Mouse (Mus musculus) activated CD4-positive, CD25-positive, alpha-beta regulatory T cell, adult 4 months (primary cell): ENCODE data around the gene Rflnb. TPM values are rescaled to one million over a fixed set of nuclear protein-coding genes. Genes with fewer than 3 reads are reported as not detected.
"Not testable (repeated sequence)": the region's sequence is repeated elsewhere in the genome, so short reads cannot be mapped to it uniquely, and the experiment has no call there.

Experiments
- ATAC-seq: one replicate; pipeline ENCODE4 v1.8.0; 2017
- polyA plus RNA-seq, 2 experiments: library from polyadenylated mRNA; unstranded; fragments of 100-300 nt; shearing (Covaris generic); gene quantifications; one replicate each; pipeline ENCODE4 v1.2.1; 2017

The Rflnb gene
- polyA plus RNA-seq, 2 experiments from 2014 or later = 13.7 to 15.9 TPM

DNA sequence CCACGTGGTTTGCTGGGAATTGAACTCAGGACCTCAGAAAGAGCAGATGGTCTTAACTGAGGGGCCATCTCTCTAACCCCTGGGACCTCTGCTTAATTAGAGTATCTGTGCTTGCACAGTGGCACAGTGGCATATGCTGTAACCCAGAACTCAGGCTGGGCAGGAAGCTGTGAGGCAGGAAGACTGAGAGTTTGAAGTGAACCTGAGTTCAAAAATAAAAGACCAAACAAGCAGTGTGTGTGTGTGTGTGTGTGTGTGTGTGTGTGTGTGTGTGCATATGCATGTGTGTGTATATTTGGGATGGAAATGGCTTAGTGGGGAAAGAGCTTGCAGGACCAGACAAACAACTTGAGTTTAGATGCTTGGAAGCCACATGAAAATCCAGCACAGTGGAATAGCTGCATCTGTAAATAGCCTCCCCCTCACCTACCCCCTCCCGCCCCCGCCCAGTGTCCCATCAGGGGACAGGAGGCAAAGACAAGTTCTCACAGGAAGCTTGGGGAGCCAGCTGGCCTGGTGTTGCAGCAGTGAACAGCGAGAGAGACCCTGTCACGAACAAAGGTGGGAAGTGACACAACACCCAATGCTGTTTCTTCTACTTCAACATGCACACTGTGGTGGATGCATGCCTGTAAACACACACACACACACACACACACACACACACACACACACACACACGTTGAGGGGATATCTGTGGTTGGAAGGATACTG is 10.2 kb upstream of the Rflnb start:
- ATAC-seq = no peak

DNA sequence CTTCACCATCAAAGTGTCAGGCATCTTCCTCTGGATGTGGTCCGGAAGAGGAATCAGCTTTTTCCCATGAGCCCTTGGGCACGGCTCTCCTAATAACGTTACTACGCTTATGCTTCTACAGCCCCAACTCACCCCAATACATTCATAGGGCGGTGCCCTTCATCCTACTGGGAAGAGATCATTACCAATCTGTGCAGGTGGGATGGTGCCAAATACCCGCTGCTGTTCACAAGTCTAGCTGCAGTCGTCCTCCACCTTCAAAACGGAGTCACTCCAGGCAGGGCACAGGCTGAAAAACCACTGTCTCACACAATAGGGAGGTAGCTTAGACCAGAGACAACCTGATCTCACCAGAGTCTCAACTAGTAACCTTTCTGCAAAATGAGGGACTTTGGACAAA is 7.6 kb upstream of the Rflnb start:
- ATAC-seq = no peak

DNA sequence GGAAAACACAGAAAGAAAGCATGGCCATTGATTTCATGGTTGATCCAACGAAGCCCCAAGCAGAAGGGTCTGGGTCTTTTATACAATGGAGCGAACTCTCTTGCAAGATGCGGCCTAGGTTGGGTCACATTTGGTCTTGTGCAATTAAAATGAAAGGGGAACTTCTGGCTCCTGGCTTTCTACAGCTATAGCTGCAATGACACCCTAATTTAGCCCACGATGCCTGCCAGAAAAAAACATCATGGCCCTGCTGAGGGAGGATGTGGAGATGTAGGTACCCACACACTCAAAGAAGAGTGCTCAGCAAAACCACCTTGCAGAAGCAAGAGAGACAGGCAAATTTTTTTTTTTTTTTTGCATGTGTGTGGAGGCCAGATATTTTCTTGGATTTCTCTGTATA is 6.3 kb upstream of the Rflnb start:
- ATAC-seq = no peak

DNA sequence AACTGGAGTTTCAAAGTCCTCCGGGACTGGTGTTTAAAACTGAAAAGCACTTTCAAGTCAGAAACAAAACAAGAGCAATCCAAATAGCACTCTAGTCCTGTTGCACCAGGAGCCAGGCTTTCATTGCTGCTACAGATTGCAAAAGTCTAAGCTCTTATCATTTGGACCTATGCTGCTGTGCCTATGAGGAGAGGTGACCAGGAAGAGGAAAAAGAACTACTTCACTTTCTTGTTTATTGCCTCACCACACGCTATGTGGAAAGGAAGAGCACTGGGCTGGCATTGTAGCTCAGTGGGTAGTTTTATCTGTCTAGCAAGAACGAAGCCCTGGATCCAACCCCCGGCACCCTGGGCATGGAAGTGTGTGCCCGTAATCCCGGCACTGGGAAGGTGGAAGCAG is 5.8 kb upstream of the Rflnb start:
- ATAC-seq = no peak

DNA sequence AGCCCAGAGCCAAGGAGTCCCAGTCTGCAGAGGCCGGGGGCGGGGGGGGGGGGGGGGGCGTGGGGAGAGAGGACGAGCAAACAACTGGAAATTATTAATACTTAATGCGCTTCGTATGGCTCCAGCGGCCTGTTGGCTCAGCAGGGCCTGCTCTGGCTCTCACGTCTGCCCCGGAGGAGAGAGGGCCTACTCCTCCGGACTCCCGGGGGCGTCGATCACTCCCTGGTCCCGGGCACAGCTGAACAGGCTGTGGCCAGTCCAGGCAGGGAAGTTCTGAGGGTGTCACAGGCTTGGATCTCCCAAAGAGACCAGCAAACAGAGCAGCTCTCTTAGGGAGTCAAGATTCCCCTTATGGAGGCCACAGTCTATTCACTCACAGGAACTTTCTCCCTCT is 487 bp upstream of the Rflnb start:
- ATAC-seq = peak; percentile 17

DNA sequence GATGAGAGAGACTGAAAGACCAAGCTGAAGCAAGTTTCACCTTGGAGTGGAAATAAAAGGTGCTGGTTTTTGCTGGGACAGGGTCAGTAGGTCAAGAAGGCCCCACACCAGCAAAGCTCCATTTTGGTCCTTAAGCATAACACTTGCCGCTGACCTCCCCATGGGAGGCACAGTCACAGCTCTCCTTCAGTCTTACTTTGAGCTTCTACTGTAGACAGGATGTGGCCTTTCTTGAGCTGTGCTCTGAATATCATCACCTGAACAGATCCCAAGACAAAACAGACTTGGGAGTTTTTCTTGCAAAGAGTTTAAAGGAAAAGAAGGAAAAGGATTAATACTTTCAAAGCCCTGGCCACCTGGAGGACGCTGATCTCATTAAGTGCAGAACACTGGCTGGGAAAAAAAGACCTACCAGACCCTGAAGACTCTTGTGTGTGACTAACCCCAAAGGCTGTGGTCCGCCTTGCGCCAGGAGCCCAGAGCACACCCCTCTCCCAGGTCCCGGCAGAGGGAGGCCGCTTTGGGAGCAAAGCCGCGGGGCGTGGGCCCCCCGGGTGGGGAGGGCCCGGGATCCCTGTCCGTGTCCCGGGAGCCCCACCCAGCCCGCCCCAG is 949 bp downstream of the Rflnb start:
- ATAC-seq = peak; percentile 74

DNA sequence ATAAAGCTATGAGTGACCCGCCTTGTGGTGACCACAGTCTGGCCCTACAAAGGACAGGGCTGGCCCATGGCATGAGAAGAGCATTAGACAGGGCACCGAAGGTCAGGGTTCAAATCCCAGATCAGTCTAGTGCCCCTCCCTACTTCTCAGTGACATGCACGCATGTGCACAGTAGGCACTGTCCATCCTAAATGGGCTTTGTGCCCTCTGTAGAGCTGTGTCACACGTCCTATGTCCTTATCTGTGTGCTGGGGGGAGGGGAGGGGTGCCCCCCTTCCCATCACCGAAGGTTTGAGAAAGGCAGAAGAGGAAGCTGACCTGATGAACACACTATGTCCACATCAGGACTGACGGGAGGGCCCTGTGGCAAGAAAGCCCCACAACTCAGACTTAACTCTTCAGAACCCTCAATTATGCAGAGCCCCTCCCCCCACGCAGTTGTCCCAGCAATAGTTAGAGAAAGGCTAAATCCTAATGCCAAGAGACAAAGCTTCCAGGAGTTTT is 2.5 kb downstream of the Rflnb start:
- ATAC-seq = no peak

DNA sequence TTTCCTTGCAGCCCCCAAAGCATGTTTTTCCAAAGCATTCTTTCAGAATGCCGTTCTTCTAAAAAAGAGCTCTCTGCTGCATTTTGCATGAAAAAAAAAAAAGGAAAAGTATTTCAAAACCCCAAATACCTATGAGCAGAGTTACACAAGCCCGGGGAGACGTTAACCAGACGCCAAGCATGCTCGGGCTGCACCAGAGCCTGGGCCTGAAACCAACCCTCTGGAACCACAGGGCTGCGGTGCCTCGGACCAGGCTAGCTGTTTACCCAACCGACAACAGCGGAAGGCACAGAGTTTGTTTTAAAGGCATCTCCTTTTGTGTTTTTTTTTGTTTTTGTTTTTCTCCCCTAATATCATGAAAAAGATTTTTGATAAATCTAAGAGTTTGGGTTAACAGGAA is 6.7 kb downstream of the Rflnb start:
- ATAC-seq = no peak

DNA sequence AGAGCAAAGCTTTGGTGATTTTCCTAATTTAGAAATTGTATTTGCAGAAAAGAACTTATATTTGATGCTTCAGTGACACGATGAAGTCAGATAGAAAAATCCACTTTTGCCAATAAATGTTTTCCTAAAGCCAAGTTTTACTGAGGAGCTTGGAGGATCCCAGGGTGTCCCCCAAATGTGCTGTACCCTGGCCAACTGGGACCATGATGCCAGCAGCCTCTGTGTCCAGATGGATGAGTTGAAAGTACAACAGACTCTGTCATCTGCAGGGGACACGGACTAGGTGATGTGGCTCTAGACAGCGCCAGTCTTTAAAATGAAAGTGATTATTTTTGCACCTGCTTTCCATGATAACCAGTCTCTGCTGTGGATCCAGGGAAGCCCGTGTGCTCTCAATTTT is 7.7 kb downstream of the Rflnb start:
- ATAC-seq = no peak

DNA sequence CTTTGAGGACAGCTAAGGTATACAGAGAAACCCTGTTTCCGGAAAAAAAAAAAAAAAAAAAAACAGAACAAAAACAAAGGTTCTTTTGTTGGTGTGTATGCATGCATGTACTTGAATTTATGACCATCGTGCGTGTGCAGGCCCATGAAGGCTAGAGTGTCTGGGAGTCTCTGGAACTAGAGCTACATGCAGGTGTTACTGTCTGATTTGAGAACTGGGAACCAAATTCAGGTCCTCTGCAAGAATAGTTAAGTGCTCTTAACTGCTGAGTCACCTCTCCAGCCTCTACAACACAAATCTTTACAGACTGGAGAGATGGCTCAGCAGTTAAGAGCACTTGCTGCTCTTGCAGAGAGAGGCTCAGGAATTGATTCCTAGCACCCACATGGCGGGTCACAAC is 11.8 kb downstream of the Rflnb start:
- no peak for ATAC-seq

DNA sequence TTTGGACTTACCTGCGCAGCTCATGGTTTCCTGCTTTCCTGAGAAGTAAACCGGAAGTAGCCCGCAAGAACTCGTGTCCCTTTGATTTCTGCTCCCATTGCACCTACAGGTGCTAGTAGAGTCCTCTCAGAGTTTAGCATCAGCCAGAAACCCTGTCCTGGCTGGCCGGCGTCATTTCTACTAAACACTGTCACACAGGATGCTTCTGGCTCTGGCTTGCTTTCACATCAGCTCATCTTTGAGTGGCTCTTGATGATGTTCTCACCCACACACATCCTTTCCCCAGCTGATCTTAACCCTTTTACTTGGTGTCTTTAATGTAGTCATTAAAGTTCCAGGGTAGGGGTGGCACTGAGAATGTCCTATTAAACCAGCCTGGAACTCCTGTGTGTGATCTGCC is 12.3 kb downstream of the Rflnb start:
- ATAC-seq = peak; percentile 94

DNA sequence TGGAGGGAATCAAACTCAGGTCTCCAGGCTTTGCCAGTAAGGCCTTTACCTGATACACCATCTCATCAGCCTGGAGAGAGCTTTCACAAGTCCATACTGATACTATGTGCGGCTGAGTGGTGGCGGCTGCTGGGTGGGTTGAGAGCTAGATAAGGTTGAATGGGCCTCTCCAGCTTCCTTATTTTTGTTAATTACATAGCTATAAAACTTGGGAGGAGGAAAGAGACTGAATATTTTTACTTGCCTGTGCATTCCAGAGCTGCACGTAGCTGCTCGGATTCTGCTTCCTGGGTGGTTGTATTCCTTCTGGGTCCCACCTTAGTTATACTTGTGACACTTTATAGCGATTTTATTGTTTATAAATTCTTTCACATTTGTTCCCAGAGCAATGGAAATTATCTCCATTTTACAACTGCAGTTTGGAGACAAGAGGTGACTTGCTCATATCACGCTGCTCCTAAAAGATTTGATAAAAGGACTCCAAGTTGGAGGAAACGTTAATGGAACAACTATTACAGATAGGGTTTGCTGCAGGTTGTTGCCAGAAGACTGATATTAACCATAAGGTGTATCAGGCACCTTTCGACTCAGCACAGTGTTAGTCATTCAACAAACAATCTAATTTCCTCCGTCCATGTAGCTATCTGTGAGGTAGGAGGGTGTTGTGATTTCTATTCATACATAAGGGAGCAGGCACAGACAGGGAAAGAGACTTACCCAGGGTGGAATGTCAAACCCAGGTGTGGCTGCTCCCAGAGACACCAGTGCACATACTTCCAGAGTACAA is 16.6 kb downstream of the Rflnb start:
- no peak for ATAC-seq

DNA sequence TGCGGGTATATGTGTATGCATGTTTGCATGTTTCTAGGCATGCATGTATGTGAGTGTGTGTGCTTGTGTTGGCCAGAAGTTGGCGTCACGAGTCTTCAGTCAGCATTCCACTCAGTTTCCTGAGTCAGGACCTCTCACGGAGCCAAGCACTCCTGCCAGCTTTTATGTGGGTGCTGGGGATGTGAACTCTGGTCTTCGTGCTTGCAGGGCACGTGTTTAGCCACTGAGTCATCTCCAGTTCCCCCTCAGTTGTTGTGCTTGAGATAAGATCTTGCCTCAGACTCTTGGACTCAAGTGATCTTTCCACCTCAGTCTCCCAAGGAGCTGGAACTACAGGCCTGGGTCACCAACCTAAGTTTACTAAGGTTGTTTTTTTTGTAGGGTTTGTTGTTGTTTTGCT is 18.5 kb downstream of the Rflnb start:
- ATAC-seq = no peak

DNA sequence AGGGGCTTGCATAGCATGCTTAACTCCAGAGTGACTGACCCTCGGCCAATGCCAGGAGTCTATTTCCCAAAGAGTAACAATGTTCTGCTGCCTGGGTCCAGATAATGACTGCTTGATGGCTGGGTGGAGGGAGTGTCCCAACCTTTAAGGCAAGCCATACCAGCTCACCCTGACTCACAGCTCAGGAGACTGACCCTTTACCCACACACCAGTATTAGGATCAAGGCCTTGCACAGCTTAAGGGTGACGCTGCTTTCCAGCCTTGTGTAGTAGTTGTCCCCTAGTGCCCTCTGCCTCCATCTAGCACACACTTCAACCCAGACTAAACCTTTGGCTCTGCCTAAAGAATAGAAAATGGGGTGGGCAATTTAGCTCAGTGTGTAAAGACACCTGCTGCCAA is 19.4 kb downstream of the Rflnb start:
- no peak for ATAC-seq

DNA sequence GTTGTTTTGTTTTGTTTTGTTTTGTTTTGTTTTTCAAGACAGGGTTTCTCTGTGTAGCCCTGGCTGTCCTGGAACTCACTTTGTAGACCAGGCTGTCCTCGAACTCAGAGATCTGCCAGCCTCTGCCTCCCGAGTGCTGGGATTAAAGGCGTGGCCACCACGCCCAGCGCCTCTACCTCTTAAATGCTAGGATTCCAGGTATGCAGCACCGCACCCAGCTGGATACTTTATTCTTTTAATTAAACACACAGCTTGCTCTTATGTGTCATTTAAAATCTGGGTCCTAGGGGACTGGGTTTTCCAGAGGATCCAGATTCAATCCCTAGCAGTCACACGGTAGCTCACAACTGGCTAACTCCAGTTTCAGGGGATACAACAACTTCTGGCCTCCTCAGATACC is 23.3 kb downstream of the Rflnb start:
- ATAC-seq = not testable (repeated sequence)

DNA sequence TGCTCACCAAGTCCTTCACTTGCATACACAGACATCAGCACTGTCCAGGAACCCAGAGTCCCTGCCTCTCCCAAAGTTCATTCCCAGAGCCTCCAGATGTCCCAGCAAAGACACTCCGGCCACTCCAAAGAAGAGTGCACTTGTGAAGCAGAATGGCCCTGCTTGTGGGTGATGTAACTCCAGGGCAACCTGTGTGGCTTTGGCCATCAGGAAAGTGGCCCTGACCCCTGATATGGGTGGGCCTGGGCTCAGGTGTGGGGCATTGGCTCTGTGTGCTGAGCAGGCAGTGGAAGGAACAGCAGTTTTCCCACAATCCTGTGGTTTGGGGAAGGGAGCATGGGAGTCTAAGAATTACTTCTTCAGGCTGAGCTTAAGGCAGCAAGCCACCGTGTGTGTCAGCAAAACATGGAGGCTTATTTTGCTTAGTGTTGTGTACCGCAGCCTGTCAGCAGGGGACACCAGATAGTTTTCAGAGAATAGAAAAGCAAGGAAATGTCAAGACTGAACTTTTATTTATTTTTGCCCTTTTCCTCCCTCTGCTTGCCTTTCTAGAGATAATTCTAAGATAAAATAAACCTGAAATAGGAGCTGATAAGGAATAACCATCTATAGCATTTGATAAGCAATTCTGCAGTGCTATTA is 26.2 kb downstream of the Rflnb start:
- ATAC-seq = no peak

DNA sequence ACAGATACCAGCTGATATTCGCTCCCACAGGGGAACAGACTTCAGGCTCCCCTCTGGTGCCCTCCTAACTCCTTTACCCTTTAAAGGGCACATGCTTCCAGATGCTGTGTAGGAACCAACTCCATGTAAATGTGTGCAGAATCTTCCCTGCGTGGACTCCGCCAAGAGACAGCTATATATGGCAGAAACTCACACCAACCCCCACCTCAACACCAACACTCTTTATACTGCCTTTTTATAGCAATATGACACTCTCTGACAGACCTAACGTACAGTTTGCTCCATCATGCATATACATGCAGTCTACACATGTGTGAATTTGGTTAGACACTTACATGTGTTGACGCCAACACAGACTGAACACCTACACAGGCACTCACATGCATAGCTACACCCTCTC is 26.9 kb downstream of the Rflnb start:
- ATAC-seq = no peak

DNA sequence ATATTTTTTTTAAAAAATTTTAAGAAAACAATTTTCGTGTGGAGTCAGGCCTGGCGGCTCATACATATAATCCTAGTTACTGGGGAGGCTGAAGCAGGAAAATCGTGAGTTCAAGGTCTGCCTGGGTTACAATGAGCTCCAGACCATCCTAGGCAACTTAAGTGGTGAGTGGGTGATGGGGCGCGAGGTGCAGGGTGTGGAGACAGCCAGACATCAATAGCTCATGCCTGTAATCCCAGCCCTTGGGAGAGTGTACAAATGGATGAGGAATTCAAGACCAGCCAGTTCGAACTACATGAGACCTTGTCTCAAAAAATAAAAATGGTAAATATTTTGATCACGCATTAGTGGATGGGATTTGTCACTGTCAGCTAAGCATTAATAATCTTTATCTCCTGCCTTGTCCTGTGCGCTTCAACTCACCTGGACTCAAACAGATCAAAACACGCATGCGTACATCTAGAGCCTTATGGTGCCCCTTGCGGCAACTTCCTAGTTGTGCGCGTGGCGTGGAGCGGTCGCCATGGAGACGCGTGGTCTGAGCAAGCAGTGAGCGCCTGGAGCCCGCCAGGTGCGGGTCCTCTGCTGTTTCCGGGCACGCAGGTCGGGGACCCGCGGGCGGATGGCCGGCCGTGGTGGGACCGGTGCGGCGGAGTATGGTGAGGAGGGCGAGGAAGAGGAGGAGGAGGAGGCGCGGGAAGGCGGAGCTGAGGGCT is 28.0 kb downstream of the Rflnb start, which contains the start of gene 1700016K19Rik:
Gene 1700016K19Rik, plus strand, starts transcription at position 473 of the 716 bp plus-strand sequence.
- peak; percentile 97 for ATAC-seq

DNA sequence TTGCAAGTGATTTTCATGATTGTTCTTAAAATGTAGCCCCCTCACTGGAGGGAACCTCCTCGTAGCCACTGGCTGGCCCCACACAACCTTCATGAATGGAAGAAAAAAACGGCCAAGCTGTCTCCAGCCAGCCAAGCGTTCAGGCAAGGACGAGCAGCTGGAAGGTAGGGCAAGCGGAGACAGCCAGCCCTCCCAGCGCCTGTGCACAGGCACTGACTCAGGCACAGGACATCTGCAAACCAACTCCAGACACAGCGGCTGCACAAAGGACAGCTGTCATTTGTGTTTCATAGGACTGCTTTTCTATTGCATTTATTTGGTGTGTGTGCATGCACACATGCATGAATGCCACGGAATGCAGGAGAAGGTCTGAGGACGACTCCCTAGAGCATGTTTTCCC is 33.2 kb downstream of the Rflnb start:
- no peak for ATAC-seq

DNA sequence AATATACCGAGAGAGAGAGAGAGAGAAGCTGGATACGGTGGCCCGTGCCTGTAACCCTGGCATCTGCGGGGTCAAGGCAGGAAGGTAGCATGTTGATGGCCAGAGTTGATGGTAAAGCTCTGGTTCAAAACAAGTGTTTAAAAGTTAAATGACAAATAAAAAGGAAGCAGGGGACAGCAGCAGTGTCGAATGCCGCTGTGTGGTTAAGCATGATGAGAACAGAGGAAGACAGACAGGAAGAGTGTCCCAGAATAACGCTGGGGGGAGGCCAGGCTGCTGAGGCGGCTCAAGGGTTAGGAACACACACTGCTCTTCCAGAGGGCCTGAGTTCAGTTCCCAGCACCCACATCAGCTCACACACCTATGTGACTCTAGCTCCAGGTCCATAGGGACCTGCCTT is 35.1 kb downstream of the Rflnb start:
- ATAC-seq = no peak

DNA sequence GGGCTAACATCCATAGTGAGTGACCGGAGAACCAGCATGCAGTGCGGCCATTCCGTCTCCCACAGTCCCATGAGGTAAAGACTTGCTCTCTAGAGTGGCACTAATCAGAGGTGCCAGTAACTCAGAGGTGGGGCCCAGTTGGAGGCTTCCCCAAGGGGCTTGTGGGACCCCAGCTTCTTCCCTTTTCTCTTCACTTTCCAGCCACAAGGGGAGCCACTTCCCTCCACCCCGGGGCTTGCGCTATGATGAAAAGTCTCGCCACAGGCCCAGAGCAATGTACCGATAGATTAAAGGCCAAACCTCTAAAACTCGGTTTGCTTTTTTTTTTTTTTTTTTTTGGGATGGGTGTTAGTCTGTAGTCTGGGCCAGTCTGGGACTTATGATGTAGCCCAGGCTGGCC is 35.7 kb downstream of the Rflnb start:
- ATAC-seq = no peak
